Mouse (Mus musculus): ENCODE measurements around the gene Myh6.
"Not testable (repeated sequence)": the region's sequence is repeated elsewhere in the genome, so short reads cannot be mapped to it uniquely, and the experiment has no call there.

Myh6 gene

GRCm38 (mm10) chr14:54966320-54966977 lies at the start of gene Myh6:
Myh6 (minus strand) TSS chr14:54966927.
- DNase-seq, result no peak

- DNase-seq, result no peak
Measured at GRCm38 (mm10) chr14:55015767-55016111, 49.0 kb upstream of the Myh6 start.

GRCm38 (mm10) chr14:55014991-55015766 lies 48.5 kb upstream of the Myh6 start, which contains the start of gene Ngdn:
Ngdn (plus strand) TSS chr14:55015454.
- peak; percentile 99 to 100 for DNase-seq

- DNase-seq, result peak in 1 of 2 experiments; percentile 48
Measured at GRCm38 (mm10) chr14:55014591-55014990, 47.9 kb upstream of the Myh6 start.

- peak in 1 of 2 experiments; percentile 58 for DNase-seq
Measured at GRCm38 (mm10) chr14:55011116-55011515, 44.4 kb upstream of the Myh6 start.

GRCm38 (mm10) chr14:55008417-55008816 lies 41.7 kb upstream of the Myh6 start:
- no peak for DNase-seq

- DNase-seq, result no peak
Measured at GRCm38 (mm10) chr14:55007120-55007908, 40.6 kb upstream of the Myh6 start.

GRCm38 (mm10) chr14:55006541-55006940 lies 39.8 kb upstream of the Myh6 start:
- no peak for DNase-seq

- no peak for DNase-seq
Measured at GRCm38 (mm10) chr14:55005967-55006366, 39.2 kb upstream of the Myh6 start.

GRCm38 (mm10) chr14:55005506-55005905 lies 38.8 kb upstream of the Myh6 start:
- no peak for DNase-seq

- no peak for DNase-seq
Measured at GRCm38 (mm10) chr14:55003878-55004855, 37.4 kb upstream of the Myh6 start.

GRCm38 (mm10) chr14:55002687-55003120 lies 36.0 kb upstream of the Myh6 start:
- no peak for DNase-seq

GRCm38 (mm10) chr14:55001938-55002686 lies 35.4 kb upstream of the Myh6 start:
- DNase-seq, result no peak

GRCm38 (mm10) chr14:55001446-55001845 lies 34.7 kb upstream of the Myh6 start:
- DNase-seq, result no peak

GRCm38 (mm10) chr14:55000814-55001213 lies 34.1 kb upstream of the Myh6 start:
- DNase-seq, result no peak

- DNase-seq, result not testable (repeated sequence)
Measured at GRCm38 (mm10) chr14:54999868-55000267, 33.1 kb upstream of the Myh6 start.

- DNase-seq, result no peak
Measured at GRCm38 (mm10) chr14:54998680-54999079, 32.0 kb upstream of the Myh6 start.

GRCm38 (mm10) chr14:54997297-54997696 lies 30.6 kb upstream of the Myh6 start:
- DNase-seq, result no peak

GRCm38 (mm10) chr14:54996793-54997192 lies 30.1 kb upstream of the Myh6 start:
- DNase-seq, result no peak

- no peak for DNase-seq
Measured at GRCm38 (mm10) chr14:54995457-54996138, 28.9 kb upstream of the Myh6 start.

GRCm38 (mm10) chr14:54994869-54995186 lies 28.1 kb upstream of the Myh6 start:
- DNase-seq, result no peak
